Mouse (Mus musculus): ENCODE data around the gene Depdc1b. TPM values are rescaled to one million over a fixed set of nuclear protein-coding genes. Genes with fewer than 3 reads are reported as not detected.

Depdc1b gene
- total RNA-seq, 1 experiment = 18.2 TPM

DNA sequence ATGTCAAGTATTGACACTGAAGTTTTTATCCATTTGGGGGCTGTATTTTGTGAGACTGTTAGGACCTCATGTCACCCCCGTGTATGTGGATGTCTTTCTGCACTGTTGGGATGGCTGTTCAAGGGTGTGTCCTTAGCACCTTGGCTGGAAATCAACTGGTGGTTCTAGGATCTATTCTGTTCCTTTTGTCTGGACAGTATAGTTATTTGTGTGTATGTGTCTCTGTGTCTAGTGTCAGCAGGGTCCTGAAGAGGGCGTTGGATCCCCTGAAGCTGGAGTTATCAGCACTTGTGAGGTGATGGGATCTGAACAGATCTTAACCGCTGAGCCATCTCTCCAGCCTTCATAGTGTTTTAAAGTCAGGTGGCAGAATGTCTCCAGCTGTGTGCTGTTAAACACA lies 65.0 kb downstream of the Depdc1b start:
- Histone ChIP-seq H3K27ac (ENCODE audit: insufficient read depth, low read depth, low read length, poor library complexity, severe bottlenecking) (no peak overlapping the region), H3K9ac (ENCODE audit: insufficient read depth, low read depth, low read length, poor library complexity, severe bottlenecking) (no peak overlapping the region), H3K36me3 (ENCODE audit: control insufficient read depth, insufficient read depth, low read length, poor library complexity, severe bottlenecking) (peaks cover 19% of the 10 kb centered on the region; the same call in 1 of the 2 replicates), H3K9me3 (ENCODE audit: control insufficient read depth, insufficient read depth, low read depth, low read length) (no peaks in the 10 kb centered on the region), H3K4me1 (ENCODE audit: control insufficient read depth in 2 of 2, insufficient read depth in 2 of 2, low read length in 2 of 2, poor library complexity in 1 of 2) (no peaks in the 10 kb centered on the region), H3K4me3 (ENCODE audit: insufficient read depth in 1 of 2, low read depth in 1 of 2, low read length in 2 of 2, poor library complexity in 1 of 2, severe bottlenecking in 1 of 2) (no peak overlapping the region)
- DNase-seq (ENCODE audit: low read depth, low spot score) = no peak
- in situ Hi-C loops (cut with MboI; ENCODE audit: low sequenced_read_pairs in 2 of 2, unreplicated experiment in 2 of 2) = no loop called here
- no peak for TF ChIP-seq ZC3H11A (IDR thresholded peaks at IDR 0.05; ENCODE audit: borderline replicate concordance, low read depth, low read length)
- TF ChIP-seq MAFK (IDR thresholded peaks at IDR 0.05; ENCODE audit: insufficient read depth, low read depth, low read length) = no peak
- no peak for TF ChIP-seq CHD2 (IDR thresholded peaks at IDR 0.05; ENCODE audit: low read depth, low read length)

- Histone ChIP-seq H3K9me3 (ENCODE audit: control insufficient read depth, insufficient read depth, low read depth, low read length) (no peaks in the 10 kb centered on the region), H3K27ac (ENCODE audit: insufficient read depth, low read depth, low read length, poor library complexity, severe bottlenecking) (no peak overlapping the region), H3K4me1 (ENCODE audit: control insufficient read depth in 2 of 2, insufficient read depth in 2 of 2, low read length in 2 of 2, poor library complexity in 1 of 2) (no peaks in the 10 kb centered on the region), H3K9ac (ENCODE audit: insufficient read depth, low read depth, low read length, poor library complexity, severe bottlenecking) (no peak overlapping the region), H3K36me3 (ENCODE audit: control insufficient read depth, insufficient read depth, low read length, poor library complexity, severe bottlenecking) (peaks cover 21% of the 10 kb centered on the region; the same call in 1 of the 2 replicates), H3K4me3 (ENCODE audit: insufficient read depth in 1 of 2, low read depth in 1 of 2, low read length in 2 of 2, poor library complexity in 1 of 2, severe bottlenecking in 1 of 2) (no peak overlapping the region)
- TF ChIP-seq HCFC1 (IDR thresholded peaks at IDR 0.05; ENCODE audit: borderline replicate concordance, insufficient read depth, low read length) (no peak), ZC3H11A (IDR thresholded peaks at IDR 0.05; ENCODE audit: borderline replicate concordance, low read depth, low read length) (no peak), ZNF384 (IDR thresholded peaks at IDR 0.05; ENCODE audit: low read depth, low read length) (no peak), MAFK (IDR thresholded peaks at IDR 0.05; ENCODE audit: insufficient read depth, low read depth, low read length) (no peak), CHD2 (IDR thresholded peaks at IDR 0.05; ENCODE audit: low read depth, low read length) (no peak)
- in situ Hi-C loops (cut with MboI; ENCODE audit: low sequenced_read_pairs in 2 of 2, unreplicated experiment in 2 of 2) = no loop called here
- DNase-seq (ENCODE audit: low read depth, low spot score) = no peak
Measured at GRCm38 (mm10) chr13:108383051-108383450, 66.9 kb downstream of the Depdc1b start.

DNA sequence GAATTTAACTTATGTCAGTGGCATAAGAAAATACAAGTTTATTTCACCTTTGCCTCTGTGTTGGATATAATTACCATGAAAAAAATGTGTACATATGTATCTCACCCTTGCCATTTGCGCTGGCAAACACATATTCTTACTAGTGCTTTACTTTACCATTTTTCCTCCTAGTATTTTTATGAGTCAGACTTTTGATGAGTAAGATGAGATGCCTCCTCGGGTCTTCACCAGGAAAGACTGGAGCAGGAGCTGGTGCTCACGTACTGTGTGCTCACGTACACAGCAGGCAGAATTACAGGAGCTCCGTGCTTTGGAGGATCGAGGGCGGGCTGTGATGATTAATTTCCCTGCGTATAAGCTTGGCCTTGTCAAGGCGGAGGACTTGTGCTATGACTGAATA lies 69.9 kb downstream of the Depdc1b start:
- Histone ChIP-seq H3K4me3 (ENCODE audit: insufficient read depth in 1 of 2, low read depth in 1 of 2, low read length in 2 of 2, poor library complexity in 1 of 2, severe bottlenecking in 1 of 2) (no peak overlapping the region), H3K27ac (ENCODE audit: insufficient read depth, low read depth, low read length, poor library complexity, severe bottlenecking) (no peak overlapping the region), H3K9ac (ENCODE audit: insufficient read depth, low read depth, low read length, poor library complexity, severe bottlenecking) (no peak overlapping the region), H3K36me3 (ENCODE audit: control insufficient read depth, insufficient read depth, low read length, poor library complexity, severe bottlenecking) (peaks cover 17% of the 10 kb centered on the region; the same call in 1 of the 2 replicates), H3K9me3 (ENCODE audit: control insufficient read depth, insufficient read depth, low read depth, low read length) (no peaks in the 10 kb centered on the region), H3K4me1 (ENCODE audit: control insufficient read depth in 2 of 2, insufficient read depth in 2 of 2, low read length in 2 of 2, poor library complexity in 1 of 2) (no peaks in the 10 kb centered on the region)
- no peak for DNase-seq (ENCODE audit: low read depth, low spot score)
- TF ChIP-seq ZC3H11A (IDR thresholded peaks at IDR 0.05; ENCODE audit: borderline replicate concordance, low read depth, low read length) = no peak
- TF ChIP-seq HCFC1 (IDR thresholded peaks at IDR 0.05; ENCODE audit: borderline replicate concordance, insufficient read depth, low read length) = no peak
- no peak for TF ChIP-seq MAFK (IDR thresholded peaks at IDR 0.05; ENCODE audit: insufficient read depth, low read depth, low read length)
- in situ Hi-C loops (cut with MboI; ENCODE audit: low sequenced_read_pairs in 2 of 2, unreplicated experiment in 2 of 2) = no loop called here

- DNase-seq (ENCODE audit: low read depth, low spot score) = peak; percentile 71
- H3K4me3 ChIP-seq (ENCODE audit: insufficient read depth in 1 of 2, low read depth in 1 of 2, low read length in 2 of 2, poor library complexity in 1 of 2, severe bottlenecking in 1 of 2) = no peak overlapping the region
- TF ChIP-seq ZC3H11A (IDR thresholded peaks at IDR 0.05; ENCODE audit: borderline replicate concordance, low read depth, low read length) (peak; percentile 67; the same call in 1 of the 2 replicates), HCFC1 (IDR thresholded peaks at IDR 0.05; ENCODE audit: borderline replicate concordance, insufficient read depth, low read length) (no peak)
- H3K36me3 ChIP-seq (ENCODE audit: control insufficient read depth, insufficient read depth, low read length, poor library complexity, severe bottlenecking) = peaks cover 2% of the 10 kb centered on the region; the same call in 1 of the 2 replicates
- H3K4me1 ChIP-seq (ENCODE audit: control insufficient read depth in 2 of 2, insufficient read depth in 2 of 2, low read length in 2 of 2, poor library complexity in 1 of 2) = no peaks in the 10 kb centered on the region; a peak in 1 of 4 replicates
- H3K9ac ChIP-seq (ENCODE audit: insufficient read depth, low read depth, low read length, poor library complexity, severe bottlenecking) = no peak overlapping the region
- in situ Hi-C loops (cut with MboI; ENCODE audit: low sequenced_read_pairs in 2 of 2, unreplicated experiment in 2 of 2) = no loop called here
- no peaks in the 10 kb centered on the region for H3K9me3 ChIP-seq (ENCODE audit: control insufficient read depth, insufficient read depth, low read depth, low read length)
- no peak overlapping the region for H3K27ac ChIP-seq (ENCODE audit: insufficient read depth, low read depth, low read length, poor library complexity, severe bottlenecking)
Measured at GRCm38 (mm10) chr13:108390565-108390964, 74.4 kb downstream of the Depdc1b start.

- Histone ChIP-seq H3K4me3 (ENCODE audit: insufficient read depth in 1 of 2, low read depth in 1 of 2, low read length in 2 of 2, poor library complexity in 1 of 2, severe bottlenecking in 1 of 2) (no peak overlapping the region), H3K4me1 (ENCODE audit: control insufficient read depth in 2 of 2, insufficient read depth in 2 of 2, low read length in 2 of 2, poor library complexity in 1 of 2) (no peaks in the 10 kb centered on the region), H3K9ac (ENCODE audit: insufficient read depth, low read depth, low read length, poor library complexity, severe bottlenecking) (no peak overlapping the region), H3K27ac (ENCODE audit: insufficient read depth, low read depth, low read length, poor library complexity, severe bottlenecking) (no peak overlapping the region), H3K9me3 (ENCODE audit: control insufficient read depth, insufficient read depth, low read depth, low read length) (no peaks in the 10 kb centered on the region), H3K36me3 (ENCODE audit: control insufficient read depth, insufficient read depth, low read length, poor library complexity, severe bottlenecking) (no peaks in the 10 kb centered on the region)
- in situ Hi-C loops (cut with MboI; ENCODE audit: low sequenced_read_pairs in 2 of 2, unreplicated experiment in 2 of 2) = loop anchor here in 1 of 2 experiments (25.0 kb wide), 1 partner anchor 809 kb away; no protein-coding TSS in a partner anchor
- TF ChIP-seq HCFC1 (IDR thresholded peaks at IDR 0.05; ENCODE audit: borderline replicate concordance, insufficient read depth, low read length) (no peak), CHD2 (IDR thresholded peaks at IDR 0.05; ENCODE audit: low read depth, low read length) (no peak), ZC3H11A (IDR thresholded peaks at IDR 0.05; ENCODE audit: borderline replicate concordance, low read depth, low read length) (no peak)
- DNase-seq (ENCODE audit: low read depth, low spot score) = no peak
Measured at GRCm38 (mm10) chr13:108403197-108403596, 87.1 kb downstream of the Depdc1b start.

Data from ES-E14 (cell line).